Mouse (Mus musculus) frontal cortex, postnatal 14 days (tissue): ENCODE results near the gene Pigo.
"Not testable (repeated sequence)": the region's sequence is repeated elsewhere in the genome, so short reads cannot be mapped to it uniquely, and the experiment has no call there.

Experiments used
- DNase-seq, 2 experiments: peaks; one replicate each; pipeline ENCODE4 v3.0.0; 2022; ENCODE audit warnings: low spot score in 2 of 2

Gene Pigo

GRCm38 (mm10) chr4:43001272-43001671 is 24.3 kb downstream of the Pigo start:
- DNase-seq, result no peak

DNA sequence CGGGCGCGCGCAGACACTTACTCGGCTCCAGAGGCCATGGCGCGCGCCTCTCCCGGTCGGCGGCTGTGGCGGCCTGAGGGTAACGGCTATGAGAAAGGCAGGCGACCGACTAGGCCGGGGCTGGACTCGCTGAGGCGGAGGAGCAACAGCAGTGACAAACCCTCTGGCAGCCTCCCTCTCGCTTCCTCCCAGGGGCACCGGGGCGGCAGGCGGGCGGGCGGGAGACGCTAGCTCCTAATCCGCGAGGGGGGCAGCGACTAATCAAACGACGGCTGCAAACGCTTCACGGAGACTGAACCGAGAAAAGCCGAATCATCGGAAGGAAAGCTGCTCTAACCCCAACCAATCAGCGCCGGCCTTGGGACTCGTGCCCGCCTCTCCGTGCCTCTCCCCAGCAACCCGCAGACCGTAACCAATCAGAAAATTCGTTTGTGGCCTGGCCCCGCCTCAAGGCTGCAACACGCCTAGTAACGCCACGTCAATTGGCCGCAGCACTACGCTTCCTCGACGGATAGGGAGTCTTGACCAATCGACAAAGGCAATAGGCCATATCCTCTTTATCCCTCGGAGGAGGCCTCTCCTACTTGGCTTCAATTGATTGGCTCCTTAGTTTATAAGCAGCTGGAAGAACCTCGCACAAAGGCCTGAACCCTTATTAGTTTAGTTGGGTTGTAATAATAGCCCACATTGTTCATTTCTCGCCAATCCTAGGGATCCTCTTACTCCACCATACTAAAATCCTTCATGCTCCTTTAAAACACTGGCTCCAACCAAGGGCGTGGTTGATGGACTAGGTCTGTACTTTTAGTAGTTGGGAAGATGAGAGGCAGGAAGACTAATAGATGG is 25.3 kb downstream of the Pigo start, which contains the start of gene Vcp:
Gene Vcp, minus strand, starts transcription at position 367 of the 846 bp plus-strand sequence.
- peak; percentile 99 for DNase-seq

DNA sequence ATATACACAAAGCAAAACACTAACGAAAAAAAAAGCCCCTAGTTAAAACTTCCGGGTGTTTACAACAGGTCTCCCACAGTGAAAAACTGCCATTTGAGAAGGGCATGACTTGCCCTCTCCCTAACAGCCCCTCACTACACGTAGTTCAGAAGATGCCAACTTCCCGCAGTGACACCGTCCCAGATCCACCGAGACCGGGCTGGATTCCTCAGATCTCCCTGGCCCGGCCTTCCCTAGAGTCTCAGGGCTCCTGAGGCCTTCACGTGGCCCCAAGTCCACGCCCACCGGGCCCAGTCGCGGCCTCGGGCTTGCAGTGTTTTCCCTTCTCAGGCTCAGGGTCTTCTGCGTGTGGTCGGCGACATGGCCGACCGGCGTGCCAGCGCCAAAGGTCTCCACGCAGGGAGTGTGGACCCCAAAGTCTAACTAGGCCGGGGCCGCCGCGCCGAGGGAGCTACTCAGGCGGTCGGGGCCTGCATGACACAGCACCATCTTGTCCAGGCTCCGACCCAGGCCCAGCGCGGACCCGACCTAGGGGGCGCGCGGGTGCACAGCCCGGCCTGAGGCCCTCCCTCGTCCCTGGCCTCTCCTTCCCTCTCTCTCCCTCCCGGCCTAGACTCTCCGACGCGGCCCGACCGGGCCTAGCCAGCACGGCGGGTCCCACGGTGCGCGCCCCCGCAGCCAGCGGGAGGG is 26.0 kb downstream of the Pigo start:
- DNase-seq, result peak; percentile 49 to 59

GRCm38 (mm10) chr4:42998022-42998421 is 27.6 kb downstream of the Pigo start:
- DNase-seq, result no peak

DNA sequence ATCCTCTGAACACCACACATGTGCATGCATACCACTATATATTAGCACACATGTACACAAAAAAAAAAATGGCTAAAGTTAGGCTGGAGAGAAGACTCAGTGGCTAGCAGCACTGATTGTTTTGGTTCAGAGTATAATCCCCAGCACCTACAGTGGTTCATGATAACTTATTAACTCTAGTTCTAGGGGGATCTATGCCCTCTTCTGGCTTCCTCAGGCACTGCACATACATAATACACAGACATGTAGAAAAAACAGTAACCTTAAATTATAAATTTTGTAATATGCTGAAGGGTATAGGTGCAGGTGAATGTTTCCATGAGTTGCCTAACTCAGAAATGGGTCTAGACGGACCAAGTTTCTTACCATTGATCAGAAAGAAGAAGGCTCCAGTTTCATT is 37.3 kb downstream of the Pigo start:
- DNase-seq, result no peak

GRCm38 (mm10) chr4:42980467-42980866 is 45.2 kb downstream of the Pigo start:
- not testable (repeated sequence) for DNase-seq

- DNase-seq, result no peak
Measured at GRCm38 (mm10) chr4:42978062-42978461, 47.6 kb downstream of the Pigo start.

GRCm38 (mm10) chr4:42973868-42974267 is 51.8 kb downstream of the Pigo start:
- no peak for DNase-seq

GRCm38 (mm10) chr4:42972952-42973351 is 52.7 kb downstream of the Pigo start:
- DNase-seq, result no peak

DNA sequence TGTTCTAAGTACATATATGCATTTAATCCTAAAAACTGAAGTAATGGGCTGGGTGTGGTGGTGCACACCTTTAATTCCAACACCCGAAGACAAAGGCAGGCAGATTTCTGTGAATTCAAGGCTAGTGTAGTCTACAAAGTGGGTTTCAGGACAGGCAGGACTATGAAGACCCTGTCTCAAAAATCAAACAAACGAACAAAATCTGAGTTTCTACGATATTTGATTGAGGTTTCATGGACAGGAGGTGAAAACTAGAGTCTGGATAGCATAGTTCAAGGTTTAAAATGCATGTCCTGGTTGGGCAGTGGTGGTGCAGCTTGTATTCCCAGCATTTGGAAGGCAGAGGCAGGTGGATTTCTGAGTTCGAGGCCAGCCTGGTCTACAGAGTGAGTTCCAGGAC is 56.3 kb downstream of the Pigo start, which contains the start of gene 1700022I11Rik:
Gene 1700022I11Rik, plus strand, starts transcription at position 301 of the 400 bp plus-strand sequence.
- no peak for DNase-seq
